Mouse (Mus musculus) urinary bladder, adult 18-20 months (tissue): ENCODE measurements around the gene Cox10.
A peak's percentile ranks its signal among the peaks of the same experiment; 100 is the strongest.
"Not testable (repeated sequence)": the region's sequence is repeated elsewhere in the genome, so short reads cannot be mapped to it uniquely, and the experiment has no call there.

Experiments
- DNase-seq, 2 experiments: peaks; one replicate each; pipeline ENCODE4 v3.0.0; 2022; ENCODE audit warnings: low spot score in 2 of 2, mixed read lengths in 2 of 2

Gene Cox10

DNA sequence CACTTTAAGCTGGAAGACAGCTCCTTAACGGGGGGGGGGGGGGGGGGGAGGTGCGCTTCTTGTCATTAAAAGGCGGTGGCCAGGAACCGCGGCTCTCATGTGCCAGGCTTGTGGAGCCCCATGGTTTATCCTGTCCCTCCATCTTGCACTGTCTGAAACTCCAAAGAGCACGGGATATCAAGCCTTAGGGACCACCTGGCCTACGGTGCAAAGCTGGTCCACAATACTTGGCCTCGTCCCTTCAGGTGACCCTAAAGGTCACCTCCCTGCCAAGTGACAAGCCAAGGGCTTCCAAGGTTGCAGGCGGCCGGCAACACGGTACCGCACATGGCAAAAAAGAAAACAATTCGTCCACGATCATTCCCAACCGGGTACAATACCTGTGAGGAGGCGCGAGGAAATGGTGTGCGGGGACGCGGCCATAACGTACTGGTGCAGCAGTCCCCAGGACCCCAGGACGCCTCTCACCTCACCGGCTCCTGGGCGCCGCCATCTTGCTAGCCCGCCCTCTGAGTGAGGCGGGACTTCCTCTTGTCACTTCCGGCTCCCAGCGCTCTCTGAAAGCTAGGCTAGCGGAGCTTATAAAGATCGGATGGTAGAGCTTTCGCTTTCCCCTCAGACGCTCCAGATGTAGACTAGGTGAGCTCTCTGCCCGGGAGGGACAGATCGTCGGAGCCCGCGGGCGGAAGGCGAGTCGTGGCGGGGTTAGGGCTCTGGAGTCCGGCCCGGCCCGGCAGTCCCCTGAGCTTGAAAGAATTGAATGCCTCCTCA lies at the start of gene Cox10:
Cox10 (minus strand) TSS at position 513 of the 771 bp plus-strand sequence.
- DNase-seq: peak; percentile 82 to 84

DNA sequence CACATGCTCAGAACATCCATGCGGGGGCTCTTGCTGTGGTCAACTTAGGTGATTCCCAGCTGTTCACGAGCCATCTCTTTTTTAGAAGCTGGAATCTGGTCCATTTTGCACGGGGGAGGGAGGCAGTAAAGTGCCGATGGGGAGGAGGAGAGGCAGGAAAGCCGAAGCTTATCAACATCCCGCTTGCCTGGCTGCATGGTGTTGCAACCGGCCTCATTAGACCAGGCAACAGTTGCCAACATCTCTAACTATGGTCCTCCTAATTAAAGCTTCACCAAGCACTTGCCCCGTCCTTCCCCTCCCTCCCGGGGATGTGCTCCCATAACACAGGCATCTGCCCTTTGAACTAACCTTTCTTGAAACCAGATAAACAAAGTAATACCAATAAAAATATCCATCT lies 48.7 kb upstream of the Cox10 start:
- peak in 1 of 2 experiments; percentile 2 for DNase-seq

DNA sequence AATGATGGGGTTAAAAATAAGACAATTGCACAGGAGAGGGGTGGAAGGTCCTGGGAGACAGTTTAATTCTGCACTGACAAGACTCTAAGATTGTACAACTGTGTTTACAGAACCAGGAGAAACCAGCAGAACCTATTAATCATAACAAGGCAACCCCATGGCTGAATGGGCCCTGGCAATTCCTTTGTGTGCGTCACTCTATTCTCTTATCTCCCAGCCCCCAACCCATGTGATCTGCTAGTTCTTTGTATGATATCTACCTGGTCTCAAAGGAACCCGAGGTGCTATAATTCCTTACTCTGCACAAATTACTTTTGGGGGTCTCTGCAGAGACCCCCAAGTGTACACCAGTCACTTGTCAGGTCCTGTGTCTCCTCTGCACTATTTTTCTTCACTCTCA lies 46.2 kb upstream of the Cox10 start:
- DNase-seq: no peak

DNA sequence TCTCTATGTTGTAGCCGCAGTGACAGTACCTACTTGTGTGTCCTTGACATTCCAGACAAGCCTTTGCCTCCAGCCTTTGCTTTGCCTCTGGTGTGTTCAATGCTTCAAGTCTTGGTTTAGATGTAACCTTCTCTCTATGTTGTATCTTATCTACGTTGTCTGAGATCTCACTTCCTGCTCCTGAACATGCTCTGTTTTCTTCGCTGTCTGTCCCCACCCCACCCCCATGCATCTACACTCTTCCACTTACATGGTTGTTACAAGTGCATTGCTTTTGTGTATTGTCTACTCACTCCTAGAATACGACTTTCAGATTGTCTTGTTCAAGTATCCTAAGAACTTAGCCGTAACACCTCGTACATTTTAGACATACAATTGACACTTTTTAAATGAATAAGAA lies 43.9 kb upstream of the Cox10 start:
- not testable (repeated sequence) for DNase-seq

DNA sequence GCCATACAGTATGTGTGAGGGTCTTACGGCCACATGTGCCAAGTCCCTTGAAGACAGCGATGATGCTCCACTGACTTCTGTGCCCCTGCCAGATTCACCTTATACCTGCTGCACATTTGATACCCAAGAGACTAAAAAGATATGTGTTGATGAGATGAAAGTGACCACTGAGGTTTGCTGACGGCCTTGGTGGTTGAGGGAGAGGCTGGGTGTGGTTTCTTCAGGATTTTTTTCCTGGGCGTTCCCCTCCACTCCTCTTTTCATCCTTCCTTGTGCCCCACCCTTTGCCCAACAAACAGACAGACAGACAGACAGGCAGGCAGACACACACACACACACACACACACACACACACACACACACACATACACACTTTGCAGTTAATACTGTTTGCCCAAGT lies 37.4 kb upstream of the Cox10 start:
- no peak for DNase-seq

DNA sequence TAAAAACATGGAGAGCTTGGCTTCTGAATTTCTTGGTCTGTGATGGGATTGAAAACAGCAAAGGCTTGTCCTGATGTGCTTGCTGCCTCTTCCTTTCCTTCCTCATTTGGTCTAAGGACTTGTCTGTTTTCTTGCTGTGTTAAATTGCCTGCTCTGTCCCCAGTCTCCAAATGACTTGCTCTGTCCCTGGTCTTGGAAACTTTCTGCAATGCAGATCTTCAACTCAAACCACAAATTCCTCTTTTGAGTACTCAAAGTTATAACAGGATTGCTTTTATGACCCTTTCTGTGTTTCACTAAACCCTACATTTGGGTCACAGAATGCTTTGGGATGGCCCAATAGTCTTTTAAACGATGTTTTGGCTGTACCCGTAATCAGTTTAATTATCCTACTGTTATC lies 36.6 kb upstream of the Cox10 start:
- DNase-seq: no peak

DNA sequence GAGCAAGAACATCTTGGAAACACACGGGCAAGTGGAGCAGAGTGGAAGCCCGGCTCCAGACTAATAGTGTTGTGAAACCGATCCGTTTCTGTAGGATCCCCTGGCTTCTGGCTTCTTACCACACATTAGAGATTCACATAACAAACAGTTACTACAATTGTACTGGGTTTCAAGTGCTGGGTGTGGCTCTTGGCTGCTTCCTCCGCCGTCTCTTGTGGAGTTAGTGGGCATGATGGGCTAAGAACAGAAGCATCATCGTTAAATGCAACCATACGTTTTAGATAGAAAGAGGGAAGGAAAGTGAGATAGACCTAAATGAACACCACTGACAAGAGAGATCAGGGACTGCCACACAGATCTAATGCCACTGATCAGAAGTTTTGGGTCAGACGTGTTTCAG lies 35.8 kb upstream of the Cox10 start:
- DNase-seq: no peak

DNA sequence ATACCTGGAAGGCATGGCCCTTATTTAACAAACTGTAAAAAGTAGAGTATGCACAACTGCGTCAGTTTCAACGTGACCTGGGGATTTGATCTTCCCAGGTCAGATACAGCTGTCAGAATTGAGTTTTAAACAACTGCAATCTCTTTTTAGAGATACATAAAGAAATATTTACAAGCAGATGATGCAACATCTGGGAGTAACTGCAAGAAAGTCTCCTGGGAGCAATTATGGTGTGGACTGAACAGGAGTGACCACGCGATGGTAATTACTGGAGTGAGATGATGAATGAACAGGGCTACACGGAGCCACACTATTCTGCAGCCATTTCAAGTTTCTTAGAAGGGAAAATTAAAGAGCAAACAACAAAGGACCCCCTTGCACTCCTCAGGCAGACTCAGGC lies 20.8 kb upstream of the Cox10 start:
- DNase-seq: no peak

DNA sequence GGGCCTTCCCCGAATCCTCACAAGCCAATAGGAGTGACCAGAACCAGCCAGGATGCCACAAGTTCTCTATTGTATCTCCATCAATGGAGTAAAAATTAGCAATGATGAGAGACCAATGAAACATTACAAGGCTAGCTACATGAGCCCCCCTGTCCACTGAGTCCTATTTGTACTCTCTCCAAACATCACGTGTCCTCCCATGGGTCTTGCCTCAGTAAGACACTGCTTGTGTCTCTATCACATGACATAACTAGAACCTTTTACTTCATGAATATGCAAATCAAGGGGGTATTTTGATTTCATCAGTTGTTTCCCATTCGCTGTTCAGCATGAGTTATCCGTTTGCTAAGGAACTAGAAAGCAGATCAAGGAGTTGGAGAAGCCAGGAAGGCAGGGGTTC lies 13.8 kb upstream of the Cox10 start:
- no peak for DNase-seq

DNA sequence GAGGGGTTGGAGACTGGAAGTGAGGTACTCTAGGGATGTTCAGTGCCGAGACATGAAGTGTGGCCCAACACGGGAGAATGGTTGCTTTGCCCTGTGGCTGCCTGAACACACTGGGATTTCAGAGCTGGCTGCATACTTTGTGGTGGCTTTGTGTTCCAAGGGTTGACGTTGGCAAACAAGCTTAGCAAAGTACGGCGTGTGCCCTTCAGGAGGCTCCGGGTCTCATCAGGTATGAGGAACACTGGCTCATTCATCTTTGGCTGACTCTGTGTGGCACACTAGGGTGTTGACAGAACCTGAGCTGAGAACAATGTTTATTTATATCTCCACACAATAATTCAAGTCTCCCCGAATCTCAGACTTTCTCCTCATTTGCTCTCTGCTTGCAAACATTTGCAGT lies 11.9 kb upstream of the Cox10 start:
- DNase-seq: no peak

DNA sequence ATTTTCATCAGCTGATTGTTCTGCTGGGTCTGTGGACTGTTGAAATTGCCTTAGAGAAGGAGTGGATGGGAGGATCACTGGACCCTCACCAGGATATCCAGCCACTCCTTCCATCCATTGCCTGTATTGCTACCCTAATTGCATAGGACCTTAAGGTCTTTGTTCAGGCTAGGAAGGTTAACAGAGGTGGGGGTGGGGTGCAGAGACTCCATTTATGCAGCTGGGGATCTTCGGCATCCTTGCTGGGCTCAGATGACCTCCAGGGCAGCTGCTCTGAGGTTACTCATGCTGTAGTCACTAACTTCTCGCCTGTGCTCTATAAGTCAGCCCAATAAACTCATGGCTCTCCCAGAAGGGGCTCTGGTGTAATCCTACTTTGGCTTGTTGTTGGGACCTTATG lies 10.4 kb upstream of the Cox10 start:
- DNase-seq: no peak

DNA sequence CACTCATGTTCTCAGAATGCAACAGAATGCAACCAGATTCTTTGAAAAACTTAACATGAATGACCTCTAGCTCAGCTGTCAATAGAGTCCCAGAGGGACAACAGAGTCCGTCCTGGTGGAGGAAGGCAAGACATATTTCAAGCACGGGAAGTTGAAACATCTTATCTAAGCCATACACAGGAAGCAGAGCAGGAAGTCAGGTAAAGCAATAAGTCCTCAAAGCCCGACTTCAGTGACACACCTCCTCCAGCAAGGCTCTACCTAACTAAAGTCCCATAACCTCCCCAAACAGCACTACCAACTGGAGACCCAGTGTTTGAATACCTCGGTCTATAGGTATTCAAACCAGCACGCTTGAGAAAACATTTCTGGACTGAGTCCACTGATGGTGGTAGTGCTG lies 6.6 kb upstream of the Cox10 start:
- no peak for DNase-seq

DNA sequence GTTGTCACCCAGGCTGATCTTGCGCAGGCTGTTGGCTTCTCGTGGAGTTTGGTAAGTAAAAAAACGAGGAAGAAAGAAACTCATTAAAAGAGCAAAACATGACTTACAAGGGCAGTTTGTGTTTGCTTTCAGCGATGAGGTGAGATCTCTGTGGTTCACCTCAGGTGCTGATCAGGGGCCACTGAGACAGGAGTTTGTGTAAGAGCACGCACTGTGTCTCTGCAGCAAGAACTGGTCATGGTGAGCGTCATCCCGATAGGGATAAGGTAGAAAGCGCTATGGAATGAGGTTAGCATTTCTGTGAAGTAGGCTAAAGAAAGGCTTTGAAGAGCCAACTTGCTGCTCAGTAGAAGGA lies 436 bp upstream of the Cox10 start:
- no peak for DNase-seq

DNA sequence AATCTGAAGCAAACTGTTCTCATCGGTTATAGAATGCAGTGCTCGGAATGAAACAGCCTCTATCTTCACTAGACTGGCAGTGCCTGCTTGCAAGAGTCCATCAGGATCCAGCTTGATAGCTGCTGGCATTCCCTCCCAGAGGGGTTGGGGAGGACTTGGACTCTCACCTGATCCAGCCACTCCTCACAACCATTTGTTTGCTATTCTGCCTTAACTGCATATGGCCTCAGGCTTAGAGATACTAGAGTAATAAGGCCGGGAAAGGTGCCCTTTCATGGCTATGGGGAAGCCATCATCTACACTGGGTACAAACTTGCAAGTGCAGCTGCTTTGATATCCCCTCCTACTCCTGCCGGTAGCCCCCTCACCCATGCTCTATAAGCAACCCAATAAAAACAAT lies 3.1 kb downstream of the Cox10 start:
- no peak for DNase-seq

DNA sequence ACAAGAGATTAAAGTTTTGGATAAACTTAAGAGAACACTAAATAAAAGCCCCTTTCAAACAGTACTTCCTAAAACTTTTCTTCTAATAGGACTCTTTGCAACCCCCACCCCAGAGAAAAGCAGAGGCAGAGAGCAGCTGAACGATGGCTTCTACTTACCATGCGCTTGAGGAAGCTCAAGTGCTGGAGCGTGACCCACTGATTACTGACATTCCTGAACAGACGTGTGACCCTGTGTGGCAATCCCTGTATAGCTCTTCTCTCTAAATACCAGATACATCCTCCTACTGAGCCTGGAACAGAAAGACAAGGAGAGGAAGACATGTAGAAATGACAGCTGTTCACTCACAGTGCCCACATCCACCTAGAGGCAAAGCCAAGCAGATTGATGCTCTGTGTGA lies 5.9 kb downstream of the Cox10 start:
- DNase-seq: no peak

DNA sequence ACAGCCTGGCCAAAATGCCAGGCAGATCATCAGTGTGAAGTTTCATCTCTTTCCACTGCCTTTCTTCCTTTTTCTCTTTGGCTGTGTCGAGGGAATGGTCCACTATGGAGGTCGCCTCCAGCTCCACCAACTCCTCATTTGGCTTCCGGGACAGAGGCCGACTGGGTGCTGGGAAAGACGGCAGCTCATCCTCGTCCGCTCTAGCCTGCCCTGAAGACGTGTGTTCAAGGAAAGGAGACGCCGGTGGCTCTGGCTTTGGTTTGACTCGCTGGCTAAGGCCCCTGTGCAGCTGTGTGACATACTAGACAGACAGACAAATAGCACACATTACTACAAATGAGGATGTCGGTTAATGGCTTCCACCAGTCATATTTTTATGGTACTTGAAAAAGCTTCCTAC lies 7.7 kb downstream of the Cox10 start:
- no peak for DNase-seq

DNA sequence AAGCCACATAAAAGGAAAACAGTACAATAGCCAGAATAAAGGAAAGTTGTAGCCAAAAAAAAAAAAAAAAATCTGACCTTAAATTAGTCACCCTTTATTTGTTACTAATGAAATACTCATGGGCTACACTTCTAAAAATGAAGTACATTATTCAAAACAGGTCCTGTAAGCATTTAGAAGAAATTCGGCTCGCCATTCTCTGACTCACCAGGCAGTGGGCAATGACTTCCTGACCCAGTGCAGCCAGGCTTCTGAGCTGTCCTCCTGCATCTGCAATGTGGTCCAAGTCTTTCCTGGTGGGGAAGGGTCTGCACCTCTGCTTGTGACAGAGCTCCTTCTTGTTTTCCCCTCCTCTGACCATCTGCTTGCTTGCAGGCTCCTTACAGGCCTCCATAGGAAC lies 13.3 kb downstream of the Cox10 start:
- DNase-seq: no peak

DNA sequence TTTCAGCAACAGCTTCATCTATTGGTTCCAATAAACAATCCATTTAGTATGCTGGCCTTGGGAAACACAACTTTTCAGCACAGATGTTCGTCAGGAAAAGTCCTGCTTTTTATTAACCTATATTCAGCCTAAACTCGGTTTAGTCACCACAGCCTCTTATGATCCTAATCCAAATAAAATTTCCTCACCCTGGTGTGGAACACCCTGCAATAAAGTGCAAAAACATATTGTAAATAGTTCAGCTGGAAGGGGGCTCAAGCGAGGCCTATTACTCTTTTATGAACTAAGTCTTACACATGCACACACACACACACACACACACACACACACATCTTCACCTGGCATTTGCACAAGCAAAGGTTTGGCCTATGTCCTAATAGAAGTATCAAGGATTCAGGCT lies 16.1 kb downstream of the Cox10 start:
- DNase-seq: no peak

DNA sequence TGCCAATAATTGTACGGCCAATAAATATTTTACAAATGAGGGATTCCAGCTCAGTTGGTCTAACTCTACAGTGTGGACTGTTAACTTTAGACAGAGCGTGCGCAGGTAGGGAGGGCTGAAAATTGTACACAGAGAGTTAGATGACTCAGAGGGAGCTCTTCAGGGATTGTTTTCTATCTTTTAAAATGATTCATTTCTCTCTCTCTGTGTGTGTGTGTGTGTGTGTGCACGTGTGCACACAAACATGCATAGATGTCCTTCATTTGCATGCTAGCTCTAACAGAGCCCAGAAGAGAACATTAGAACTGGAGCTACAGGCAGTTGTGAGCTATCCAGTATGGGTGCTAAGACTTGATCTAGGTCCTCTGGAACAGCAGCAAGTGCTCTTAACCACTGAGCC lies 17.0 kb downstream of the Cox10 start:
- DNase-seq: no peak

DNA sequence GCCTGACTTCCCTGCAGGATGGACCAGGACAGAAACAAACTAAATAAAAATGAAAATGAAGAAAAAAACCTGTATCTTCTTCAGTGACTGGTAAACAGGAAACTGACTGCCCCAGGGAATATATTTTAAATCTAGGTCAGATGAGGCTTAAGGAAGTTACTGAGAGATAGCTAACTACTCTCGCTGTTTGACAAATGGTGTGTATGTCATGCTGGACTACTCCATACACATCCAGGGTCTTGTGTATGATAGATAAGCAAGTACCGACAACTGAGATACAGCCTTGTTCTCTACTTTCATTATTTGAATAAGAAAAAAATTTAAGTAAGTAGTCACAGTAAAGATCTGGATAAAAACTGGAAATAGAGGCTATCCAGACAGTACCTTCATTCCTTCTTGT lies 20.0 kb downstream of the Cox10 start:
- no peak for DNase-seq

DNA sequence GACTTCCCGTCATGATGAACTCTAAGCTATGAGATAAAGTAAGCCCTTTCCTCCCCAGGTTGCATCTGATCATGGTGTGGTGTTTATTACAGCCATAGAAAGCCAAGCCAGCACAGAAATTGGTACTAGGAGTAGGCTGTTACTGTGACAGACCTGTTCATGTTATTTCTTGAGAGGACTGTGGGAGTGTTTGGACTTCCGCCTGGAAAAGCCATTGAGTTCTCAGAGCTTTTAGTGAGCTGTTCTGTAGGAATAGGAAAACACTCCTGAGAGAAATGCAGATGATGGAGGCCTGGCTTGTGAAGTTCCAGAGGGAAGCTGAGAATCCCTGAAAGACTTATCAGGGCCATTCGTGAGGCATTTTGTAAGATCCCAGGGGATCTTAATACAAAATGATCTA lies 20.8 kb downstream of the Cox10 start:
- DNase-seq: no peak

DNA sequence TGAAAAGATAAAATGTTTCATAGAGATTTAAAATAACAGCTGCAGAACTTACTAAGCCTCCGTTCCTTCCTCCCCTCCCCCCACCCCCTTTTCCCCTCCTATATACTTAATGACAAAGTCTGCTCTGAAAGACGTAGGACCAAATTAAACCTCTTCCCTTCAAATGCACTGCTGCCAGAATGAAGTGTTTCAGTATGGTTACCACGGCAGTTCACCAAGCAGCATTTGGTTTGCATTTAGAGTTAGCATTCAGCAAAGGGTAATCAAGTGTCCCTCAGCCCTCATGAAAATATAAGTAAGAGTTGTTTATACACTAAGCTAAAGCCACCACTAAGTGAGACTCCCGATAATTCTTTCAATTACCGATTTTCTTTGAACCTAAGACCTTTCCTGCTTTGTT lies 25.9 kb downstream of the Cox10 start:
- no peak for DNase-seq

DNA sequence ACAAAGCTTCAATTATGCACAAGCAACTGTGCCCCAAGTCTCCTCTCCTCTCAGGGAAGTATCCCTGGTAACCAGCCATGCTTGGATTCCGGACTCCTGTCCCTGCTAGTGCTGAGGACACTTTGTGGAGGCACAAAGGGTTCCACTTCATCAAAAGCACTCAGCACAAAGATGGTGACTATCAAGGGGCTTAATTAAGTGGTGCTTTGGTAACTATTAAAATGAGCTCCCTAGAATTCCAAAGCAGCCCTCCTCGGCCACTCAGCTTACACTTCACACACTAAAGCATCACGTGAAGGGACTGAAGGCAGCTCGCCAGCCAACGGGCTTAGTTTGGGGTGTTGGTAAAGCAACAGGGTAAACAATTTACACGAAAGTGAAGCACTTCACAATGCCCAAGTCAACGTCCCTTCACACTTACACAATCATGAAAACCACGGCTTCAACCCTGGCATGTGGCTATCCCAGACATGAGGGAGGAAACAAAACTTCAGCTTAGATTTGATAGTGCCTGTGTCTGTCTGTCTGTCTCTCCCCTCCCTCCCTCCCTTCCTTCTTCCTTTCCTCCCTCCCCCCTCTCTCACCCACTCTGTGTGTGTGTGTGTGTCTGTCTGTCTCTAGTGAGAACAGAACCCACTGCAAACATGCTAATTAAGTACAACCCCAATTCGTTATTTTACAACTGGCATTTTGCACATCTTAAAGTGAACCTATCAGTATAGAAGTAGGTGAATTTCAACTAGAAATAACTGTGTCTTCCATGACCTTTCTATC lies 27.9 kb downstream of the Cox10 start:
- DNase-seq: no peak

DNA sequence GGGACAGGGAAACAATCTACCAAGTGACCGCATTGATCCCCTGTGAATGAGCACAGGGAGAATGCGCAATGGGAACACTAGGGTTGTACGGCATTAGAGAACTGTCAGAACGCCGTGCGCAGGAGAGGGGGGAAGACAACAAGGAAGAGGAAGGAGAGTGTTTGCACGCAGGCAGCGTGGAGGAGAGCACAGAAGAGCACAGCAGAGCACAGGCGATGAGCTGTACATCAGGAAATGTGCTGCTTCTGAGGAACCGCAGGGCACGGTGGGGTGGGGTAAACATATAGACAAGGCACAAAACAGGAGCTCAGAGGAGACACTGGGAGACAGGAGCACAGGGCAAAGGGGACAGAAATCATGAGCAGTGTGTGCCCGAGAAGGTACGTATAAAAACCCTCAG lies 31.8 kb downstream of the Cox10 start:
- DNase-seq: no peak
